Mouse (Mus musculus): ENCODE measurements around the gene Fermt3. TPM values are rescaled to one million over a fixed set of nuclear protein-coding genes. Genes with fewer than 3 reads are reported as not detected.

The Fermt3 gene
- 100 to 1,000 TPM; 174 to 183 TPM for total RNA-seq (2023)

GRCm38 (mm10) chr19:7019191-7019590 lies at the start of gene Fermt3:
TSS of gene Fermt3 (minus strand) at chr19:7019469.

DNA sequence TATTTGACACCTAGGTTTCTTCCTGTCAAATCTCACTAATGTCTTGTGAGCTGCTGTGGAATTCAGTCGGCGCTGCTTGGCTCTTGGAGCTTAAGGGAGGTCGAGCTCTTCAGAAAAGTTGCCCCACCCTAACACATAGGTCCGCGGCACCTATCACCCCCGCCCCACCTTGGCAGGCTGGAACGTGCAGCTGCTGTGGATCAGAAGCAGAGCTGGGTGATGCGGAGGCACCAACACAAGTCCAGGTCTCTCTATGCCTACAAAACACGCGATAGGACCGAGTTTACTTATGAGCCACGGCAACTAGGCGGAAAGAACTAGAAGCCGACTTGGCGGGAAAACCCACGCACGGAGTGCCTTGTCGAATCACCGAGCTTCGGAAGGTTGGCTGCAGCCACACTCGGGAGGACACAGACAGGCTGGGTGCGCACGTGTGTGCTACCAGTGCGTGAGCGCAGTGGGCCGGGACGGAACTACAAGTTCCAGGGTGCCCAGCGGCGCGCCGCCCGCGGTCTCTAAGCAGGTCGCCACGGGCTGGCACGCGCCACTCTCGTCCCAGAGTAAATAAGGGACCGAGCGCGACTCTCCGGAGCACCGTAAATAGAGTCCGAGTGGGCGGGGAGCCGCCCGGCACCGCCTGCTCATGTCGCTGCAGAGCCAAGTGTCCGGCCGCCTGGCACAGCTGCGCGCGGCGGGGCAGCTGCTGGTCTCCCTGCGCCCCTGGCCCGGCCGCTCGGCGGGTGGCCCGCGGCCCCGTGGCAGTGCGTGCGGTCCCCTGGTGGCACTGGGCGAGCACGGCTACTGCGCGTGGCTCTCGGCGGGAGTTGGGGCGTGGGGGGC lies 37.2 kb upstream of the Fermt3 start, which contains the start of gene Macrod1:
TSS of gene Macrod1 (plus strand) at position 563 of the 840 bp plus-strand sequence.

GRCm38 (mm10) chr19:7039841-7040636 lies 20.8 kb upstream of the Fermt3 start, which contains the start of gene Stip1:
TSS of gene Stip1 (minus strand) at chr19:7039967.

GRCm38 (mm10) chr19:6996006-6996405 lies 23.3 kb downstream of the Fermt3 start, which contains the start of the genes Nudt22 and Trpt1:
TSS of gene Nudt22 (minus strand) at chr19:6996117.
TSS of gene Trpt1 (plus strand) at chr19:6996131.

GRCm38 (mm10) chr19:6992011-6992858 lies 27.0 kb downstream of the Fermt3 start, which contains the start of gene Dnajc4:
TSS of gene Dnajc4 (minus strand) at chr19:6992572.

DNA sequence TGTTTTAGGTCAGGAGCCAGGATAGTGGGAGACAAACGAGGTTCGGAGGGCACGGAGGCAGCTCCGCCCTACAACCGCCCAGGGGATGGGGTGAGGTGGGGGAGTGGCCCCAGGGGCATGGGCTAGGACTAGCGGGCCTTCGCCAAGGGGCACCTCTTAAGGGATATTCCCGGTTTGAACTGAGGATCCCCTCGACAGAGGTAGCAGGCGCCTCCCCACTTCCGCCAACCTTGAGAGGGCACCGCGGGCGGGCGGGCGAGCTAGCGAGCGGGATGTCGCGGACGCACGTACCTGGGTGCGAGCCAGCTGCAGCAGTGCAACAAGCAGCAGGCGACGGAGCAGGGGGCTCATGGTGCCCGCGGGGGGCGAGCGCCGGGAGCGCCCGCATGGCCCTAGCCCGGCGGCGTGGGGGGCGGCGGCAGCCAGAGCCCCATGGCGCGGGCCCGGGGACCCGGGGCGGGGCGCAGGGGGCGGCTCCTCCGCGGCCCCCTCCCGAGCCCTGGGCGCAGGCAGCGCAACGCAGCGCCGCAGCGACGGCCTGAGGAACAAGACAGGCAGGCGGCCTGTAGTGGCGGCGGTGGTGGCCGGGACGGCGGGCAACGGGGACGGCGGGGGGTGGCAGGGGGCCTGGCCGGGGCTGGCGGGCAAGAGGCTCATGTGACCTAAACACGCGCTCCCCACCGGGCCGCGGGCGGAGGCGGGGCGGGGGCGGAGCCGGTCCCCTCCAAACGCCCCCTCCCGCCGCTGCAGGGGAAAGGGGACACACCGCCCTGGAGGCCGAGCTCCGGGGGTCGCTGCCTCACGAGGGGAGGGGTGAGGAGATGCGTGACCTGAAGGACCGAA lies 32.0 kb downstream of the Fermt3 start, which contains the start of gene Vegfb:
TSS of gene Vegfb (minus strand) at position 591 of the 843 bp plus-strand sequence.

DNA sequence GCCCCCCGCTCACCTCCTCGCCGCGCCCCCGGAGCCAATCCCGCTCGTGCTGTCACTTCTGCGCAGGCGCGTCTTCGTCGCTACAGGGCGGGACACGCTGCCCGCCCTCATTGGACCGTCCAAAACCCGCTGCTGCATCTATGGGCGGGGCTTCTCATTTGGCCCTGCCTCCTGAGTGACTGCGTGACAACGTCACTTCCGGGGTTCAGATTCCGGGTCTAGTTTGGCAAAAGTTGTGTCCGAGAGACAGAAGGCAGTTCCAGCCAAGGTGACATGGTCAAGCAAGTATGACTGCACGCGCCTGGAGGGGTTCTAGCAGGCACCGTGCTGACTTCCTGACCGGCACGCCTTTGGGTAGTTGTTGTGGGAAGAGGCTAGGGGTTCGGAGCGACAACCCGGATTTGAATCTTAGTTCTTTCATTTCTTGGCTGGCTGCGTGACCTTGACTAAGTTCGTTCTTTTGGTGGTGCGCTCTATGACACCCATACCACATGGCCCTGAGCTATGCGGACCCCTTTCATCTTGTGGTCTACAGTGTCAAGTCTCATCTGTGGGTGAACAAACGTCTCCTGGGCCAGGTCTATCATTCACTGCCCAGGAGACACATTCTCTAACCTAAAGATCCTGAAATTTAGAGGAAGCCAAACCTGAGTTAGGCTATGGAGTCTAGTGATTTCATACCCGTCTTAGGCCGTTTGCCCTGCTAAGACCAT lies 38.7 kb downstream of the Fermt3 start, which contains the start of gene Fkbp2:
TSS of gene Fkbp2 (minus strand) at position 121 of the 713 bp plus-strand sequence.

GRCm38 (mm10) chr19:6975537-6976521 lies 43.4 kb downstream of the Fermt3 start, which contains the start of gene Plcb3:
TSS of gene Plcb3 (minus strand) at chr19:6976470.

GRCm38 (mm10) chr19:6974211-6975205 lies 44.8 kb downstream of the Fermt3 start, which contains the start of gene Ppp1r14b:
TSS of gene Ppp1r14b (plus strand) at chr19:6974968.

Other genes starting within 250 kb of the Fermt3 start
- gene Rps6ka4, start 178.8 kb downstream of the Fermt3 start, total RNA-seq (2023), result 10 to 100 TPM; 31.2 to 32.4 TPM
- gene Ccdc88b, start 161.3 kb downstream of the Fermt3 start, total RNA-seq (2023), result 10 to 100 TPM; 26.6 TPM
- 100 to 1,000 TPM; 148 to 164 TPM for gene Trmt112, start 109.8 kb downstream of the Fermt3 start, total RNA-seq (2023)
- gene Prdx5, start 109.4 kb downstream of the Fermt3 start, total RNA-seq (2023), result 10 to 100 TPM; 84.2 to 90.7 TPM
- 10 to 100 TPM; 61.0 to 65.8 TPM for gene Esrra, start 97.7 kb downstream of the Fermt3 start, total RNA-seq (2023)
- not detected for gene Catsperz, start 94.1 kb downstream of the Fermt3 start, total RNA-seq (2023)
- not detected for gene Kcnk4, start 85.0 kb downstream of the Fermt3 start, total RNA-seq (2023)
- 10 to 100 TPM; 14.5 to 19.4 TPM for gene Bad, start 77.6 kb downstream of the Fermt3 start, total RNA-seq (2023)
- gene Gpr137, start 77.0 kb downstream of the Fermt3 start, total RNA-seq (2023), result 10 to 100 TPM; 16.7 to 18.1 TPM
- 100 to 1,000 TPM in 1 of 2 experiments, 10 to 100 TPM in 1; 98.1 to 108 TPM for gene Ppp1r14b, start 44.5 kb downstream of the Fermt3 start, total RNA-seq (2023)
- gene Plcb3, start 43.0 kb downstream of the Fermt3 start, total RNA-seq (2023), result 10 to 100 TPM; 19.8 to 22.5 TPM
- gene Fkbp2, start 39.0 kb downstream of the Fermt3 start, total RNA-seq (2023), result 10 to 100 TPM; 27.2 to 32.8 TPM
- gene Vegfb, start 31.8 kb downstream of the Fermt3 start, total RNA-seq (2023), result 10 to 100 TPM; 14.8 to 22.4 TPM
- gene Dnajc4, start 26.9 kb downstream of the Fermt3 start, total RNA-seq (2023), result 10 to 100 TPM; 25.7 to 30.4 TPM
- 1 to 10 TPM; 4.1 to 8.3 TPM for gene Nudt22, start 23.4 kb downstream of the Fermt3 start, total RNA-seq (2023)
- 1 to 10 TPM; 5.0 to 6.1 TPM for gene Trpt1, start 23.3 kb downstream of the Fermt3 start, total RNA-seq (2023)
- 100 to 1,000 TPM in 1 of 2 experiments, 10 to 100 TPM in 1; 85.8 to 161 TPM for gene Stip1, start 20.5 kb upstream of the Fermt3 start, total RNA-seq (2023)
- 1 to 10 TPM; 6.9 to 7.1 TPM for gene Macrod1, start 37.3 kb upstream of the Fermt3 start, total RNA-seq (2023)
- under 1 TPM in 1 of 2 experiments, not detected in 1; 0.09 TPM for gene Flrt1, start 86.3 kb upstream of the Fermt3 start, total RNA-seq (2023)
- 100 to 1,000 TPM; 129 to 137 TPM for gene Otub1, start 186.8 kb upstream of the Fermt3 start, total RNA-seq (2023)
- gene Cox8a, start 198.1 kb upstream of the Fermt3 start, total RNA-seq (2023), result 100 to 1,000 TPM; 301 to 322 TPM
- 10 to 100 TPM; 53.8 to 54.6 TPM for gene Naa40, start 221.7 kb upstream of the Fermt3 start, total RNA-seq (2023)
- gene Rcor2, start 247.9 kb upstream of the Fermt3 start, total RNA-seq (2023), result 1 to 10 TPM; 2.3 to 2.8 TPM

Data from B cell, adult 67 days (primary cell).